Mouse (Mus musculus): ENCODE measurements around the gene Irf2bpl. TPM values are rescaled to one million over a fixed set of nuclear protein-coding genes. Genes with fewer than 3 reads are reported as not detected.

The Irf2bpl gene
- polyA plus RNA-seq, 1 experiment = 49.7 TPM

DNA sequence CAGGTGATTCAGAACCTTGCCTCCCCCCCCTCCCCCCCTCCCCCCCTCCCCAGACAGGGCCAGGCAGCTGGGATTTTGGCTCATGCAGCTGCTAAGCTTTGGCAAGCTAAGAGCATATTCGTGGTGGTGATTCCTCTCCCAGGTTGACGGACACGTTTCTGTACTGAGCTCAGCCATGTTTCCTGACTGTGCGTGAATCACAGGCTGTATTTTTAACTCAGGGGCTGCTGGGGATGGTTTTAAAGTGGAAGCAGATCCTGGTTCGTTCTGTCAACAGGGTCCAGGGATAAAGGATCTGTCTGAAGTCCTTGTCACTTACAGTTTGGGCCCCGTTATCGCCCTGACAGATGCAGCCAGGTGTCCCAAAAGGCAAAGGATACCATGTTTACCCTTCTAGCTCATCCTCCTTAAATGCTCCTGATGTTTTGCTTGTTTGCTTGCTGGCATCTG, 11.9 kb upstream of the Irf2bpl start:
- H3K79me3 ChIP-seq (ENCODE audit: low read depth) = peaks cover 5% of the 10 kb centered on the region
- no peaks in the 10 kb centered on the region for H3K27me3 ChIP-seq (ENCODE audit: control insufficient read depth, insufficient read depth, insufficient read length)
- TF ChIP-seq MYOD1 (IDR thresholded peaks at IDR 0.05; ENCODE audit: control insufficient read depth, insufficient read length, low read depth) = peak; percentile 45
- no peak for TF ChIP-seq MAX (IDR thresholded peaks at IDR 0.05)
- no peak overlapping the region for H3K4me3 ChIP-seq (ENCODE audit: insufficient read depth, poor library complexity, severe bottlenecking)
- peaks cover 15% of the 10 kb centered on the region for H3K79me2 ChIP-seq (ENCODE audit: control insufficient read depth, insufficient read depth)
- H3K36me3 ChIP-seq (ENCODE audit: control insufficient read depth, insufficient read depth) = no peaks in the 10 kb centered on the region
- peak overlapping the region; percentile 38 for H3ac ChIP-seq (ENCODE audit: control insufficient read depth, insufficient read length, low read depth)

DNA sequence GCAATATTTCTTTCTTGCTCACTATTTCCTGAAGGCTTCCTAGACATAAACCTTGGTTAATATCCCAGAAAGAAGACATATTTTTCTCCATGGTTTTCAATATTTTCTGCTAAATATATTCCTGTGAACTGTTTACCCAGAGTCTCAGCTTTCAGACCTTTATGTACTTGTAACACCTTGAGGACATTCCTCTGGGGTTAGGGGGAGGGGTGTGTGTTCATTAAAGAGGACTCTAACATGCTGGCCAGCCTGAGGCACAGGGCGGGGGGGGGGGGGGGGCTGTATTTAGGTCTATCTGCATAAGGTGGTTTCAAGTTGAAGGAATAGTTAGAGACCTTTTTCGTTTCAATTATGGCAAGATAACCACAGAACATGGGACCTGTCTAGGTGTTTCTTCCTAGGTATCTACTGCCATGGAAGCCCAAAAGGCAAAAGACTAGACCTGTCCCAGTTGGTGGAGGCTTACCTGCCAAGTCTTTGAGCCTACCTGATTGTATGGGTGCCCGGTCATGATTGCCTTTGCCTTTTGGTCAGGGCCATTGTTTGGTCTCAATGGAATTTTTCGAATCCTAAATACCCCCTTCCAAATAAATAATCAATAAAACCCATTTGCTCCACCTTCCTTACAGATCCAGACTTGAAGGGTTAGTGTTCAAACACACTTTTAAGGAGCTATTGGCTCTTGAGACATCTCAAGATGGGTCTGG, 11.3 kb upstream of the Irf2bpl start:
- Histone ChIP-seq H3K79me3 (ENCODE audit: low read depth) (peaks cover 5% of the 10 kb centered on the region), H3K4me3 (ENCODE audit: insufficient read depth, poor library complexity, severe bottlenecking) (no peak overlapping the region), H3K79me2 (ENCODE audit: control insufficient read depth, insufficient read depth) (peaks cover 20% of the 10 kb centered on the region), H3ac (ENCODE audit: control insufficient read depth, insufficient read length, low read depth) (no peak overlapping the region), H3K27me3 (ENCODE audit: control insufficient read depth, insufficient read depth, insufficient read length) (no peaks in the 10 kb centered on the region), H3K36me3 (ENCODE audit: control insufficient read depth, insufficient read depth) (no peaks in the 10 kb centered on the region)
- no peak for TF ChIP-seq CEBPB (IDR thresholded peaks at IDR 0.05; ENCODE audit: low read depth)
- TF ChIP-seq USF1 (IDR thresholded peaks at IDR 0.05; ENCODE audit: low read depth) = no peak
- TF ChIP-seq MAX (IDR thresholded peaks at IDR 0.05) = no peak
- TF ChIP-seq CTCF (IDR thresholded peaks at IDR 0.05; ENCODE audit: control insufficient read depth, insufficient read depth, insufficient read length) = no peak
- TF ChIP-seq MYOD1 (IDR thresholded peaks at IDR 0.05; ENCODE audit: control insufficient read depth, insufficient read length, low read depth) = no peak
- no peak for TF ChIP-seq FOSL1 (IDR thresholded peaks at IDR 0.05; ENCODE audit: insufficient read depth, low read length, poor library complexity, severe bottlenecking)
- no peak for TF ChIP-seq MYOG (IDR thresholded peaks at IDR 0.05; ENCODE audit: control insufficient read depth, extremely low read depth, insufficient read length)

- TF ChIP-seq MAX (IDR thresholded peaks at IDR 0.05) (no peak), CTCF (IDR thresholded peaks at IDR 0.05; ENCODE audit: control insufficient read depth, insufficient read depth, insufficient read length) (no peak), MYOG (IDR thresholded peaks at IDR 0.05; ENCODE audit: control insufficient read depth, extremely low read depth, insufficient read length) (no peak), FOSL1 (IDR thresholded peaks at IDR 0.05; ENCODE audit: insufficient read depth, low read length, poor library complexity, severe bottlenecking) (no peak), USF1 (IDR thresholded peaks at IDR 0.05; ENCODE audit: low read depth) (no peak)
- Histone ChIP-seq H3ac (ENCODE audit: control insufficient read depth, insufficient read length, low read depth) (peak overlapping the region; percentile 44), H3K27me3 (ENCODE audit: control insufficient read depth, insufficient read depth, insufficient read length) (no peaks in the 10 kb centered on the region), H3K79me2 (ENCODE audit: control insufficient read depth, insufficient read depth) (peaks cover 29% of the 10 kb centered on the region), H3K79me3 (ENCODE audit: low read depth) (peaks cover 5% of the 10 kb centered on the region), H3K36me3 (ENCODE audit: control insufficient read depth, insufficient read depth) (no peaks in the 10 kb centered on the region), H3K4me3 (ENCODE audit: insufficient read depth, poor library complexity, severe bottlenecking) (peak overlapping the region; percentile 23)
Observed at GRCm38 (mm10) chr12:86894841-86895428, 10.3 kb upstream of the Irf2bpl start.

GRCm38 (mm10) chr12:86894184-86894839, 9.7 kb upstream of the Irf2bpl start:
- Histone ChIP-seq H3K79me2 (ENCODE audit: control insufficient read depth, insufficient read depth) (peaks cover 32% of the 10 kb centered on the region), H3ac (ENCODE audit: control insufficient read depth, insufficient read length, low read depth) (peak overlapping the region; percentile 52), H3K4me3 (ENCODE audit: insufficient read depth, poor library complexity, severe bottlenecking) (peak overlapping the region; percentile 23), H3K79me3 (ENCODE audit: low read depth) (peaks cover 5% of the 10 kb centered on the region), H3K27me3 (ENCODE audit: control insufficient read depth, insufficient read depth, insufficient read length) (no peaks in the 10 kb centered on the region), H3K36me3 (ENCODE audit: control insufficient read depth, insufficient read depth) (no peaks in the 10 kb centered on the region)
- TF ChIP-seq FOSL1 (IDR thresholded peaks at IDR 0.05; ENCODE audit: insufficient read depth, low read length, poor library complexity, severe bottlenecking) (no peak), CEBPB (IDR thresholded peaks at IDR 0.05; ENCODE audit: low read depth) (no peak), USF1 (IDR thresholded peaks at IDR 0.05; ENCODE audit: low read depth) (no peak), MAX (IDR thresholded peaks at IDR 0.05) (no peak)

DNA sequence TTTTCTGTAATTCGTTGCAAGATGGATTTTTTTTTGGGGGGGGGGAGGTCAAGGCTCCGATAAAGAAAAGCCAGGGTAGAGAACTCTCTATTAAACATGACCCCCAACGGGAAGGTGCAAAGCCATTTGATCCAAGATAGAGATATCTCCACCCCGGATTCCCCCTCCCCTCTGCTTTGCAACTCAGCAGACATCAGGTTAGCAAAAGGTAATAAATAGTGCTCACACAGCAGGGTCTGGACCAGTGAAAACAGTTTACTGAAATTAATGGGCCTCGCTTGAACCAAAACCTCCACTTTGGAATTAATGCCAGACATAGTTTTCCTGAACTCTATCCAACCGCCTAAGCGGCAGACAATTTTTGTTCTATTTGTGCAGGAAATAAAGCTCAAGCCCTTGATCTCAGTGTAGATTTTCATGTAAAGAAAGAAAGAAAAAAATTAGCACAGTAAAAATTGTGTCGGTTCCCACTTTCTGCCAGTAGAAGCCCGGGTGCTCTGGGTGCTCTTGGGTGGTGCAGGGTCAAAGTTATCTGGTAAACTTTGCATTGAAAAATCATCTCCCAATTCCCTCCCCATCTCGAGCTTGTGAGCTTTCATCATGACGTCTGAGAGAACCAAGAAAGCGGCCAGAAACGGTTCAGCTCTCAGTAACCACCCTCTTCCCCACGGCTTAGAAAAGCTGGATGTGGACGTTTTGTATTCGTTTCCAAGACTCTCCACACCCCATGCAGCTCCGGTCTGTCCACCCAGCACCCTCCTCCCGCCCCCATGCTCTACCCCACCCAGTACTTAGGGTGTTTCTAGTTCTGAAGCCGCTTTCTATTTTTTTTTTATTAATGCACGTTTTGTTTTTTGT, 9.0 kb upstream of the Irf2bpl start:
- Histone ChIP-seq H3K79me2 (ENCODE audit: control insufficient read depth, insufficient read depth) (peaks cover 31% of the 10 kb centered on the region), H3K36me3 (ENCODE audit: control insufficient read depth, insufficient read depth) (no peaks in the 10 kb centered on the region), H3K4me3 (ENCODE audit: insufficient read depth, poor library complexity, severe bottlenecking) (peak overlapping the region; percentile 23), H3ac (ENCODE audit: control insufficient read depth, insufficient read length, low read depth) (peak overlapping the region; percentile 52), H3K27me3 (ENCODE audit: control insufficient read depth, insufficient read depth, insufficient read length) (no peaks in the 10 kb centered on the region), H3K79me3 (ENCODE audit: low read depth) (peaks cover 5% of the 10 kb centered on the region)
- TF ChIP-seq FOSL1 (IDR thresholded peaks at IDR 0.05; ENCODE audit: insufficient read depth, low read length, poor library complexity, severe bottlenecking) = no peak
- TF ChIP-seq MYOD1 (IDR thresholded peaks at IDR 0.05; ENCODE audit: control insufficient read depth, insufficient read length, low read depth) = no peak
- no peak for TF ChIP-seq CTCF (IDR thresholded peaks at IDR 0.05; ENCODE audit: control insufficient read depth, insufficient read depth, insufficient read length)
- no peak for TF ChIP-seq CEBPB (IDR thresholded peaks at IDR 0.05; ENCODE audit: low read depth)
- TF ChIP-seq MAX (IDR thresholded peaks at IDR 0.05) = no peak
- no peak for TF ChIP-seq MYOG (IDR thresholded peaks at IDR 0.05; ENCODE audit: control insufficient read depth, extremely low read depth, insufficient read length)
- no peak for TF ChIP-seq USF1 (IDR thresholded peaks at IDR 0.05; ENCODE audit: low read depth)

Measured in C2C12 (cell line).